Mouse (Mus musculus) thymus, adult 2 months (tissue): ENCODE data around the gene Grpel1. TPM values are rescaled to one million over a fixed set of nuclear protein-coding genes. Genes with fewer than 3 reads are reported as not detected.
A peak's percentile ranks its signal among the peaks of the same experiment; 100 is the strongest.

Experiments used
- DNase-seq: peaks from one replicate; pipeline ENCODE4 v3.0.0; 2021
- H3K27ac ChIP-seq: fragments of 200-500 bp; 2 replicates; pipeline ENCODE4 v1.5.1; 2012; ENCODE audit warnings: low read length, control low read depth; ENCODE audit not compliant: control insufficient read depth, insufficient read depth
- H3K27me3 ChIP-seq: fragments of 200-500 bp; 2 replicates; pipeline ENCODE4 v1.6.1; 2012; ENCODE audit warnings: mild to moderate bottlenecking, low read length, moderate library complexity, mixed read lengths; ENCODE audit not compliant: control insufficient read depth, insufficient read depth
- H3K36me3 ChIP-seq: fragments of 200-500 bp; 2 replicates; pipeline ENCODE4 v1.6.1; 2012; ENCODE audit warnings: mild to moderate bottlenecking, low read length, moderate library complexity; ENCODE audit not compliant: control insufficient read depth, insufficient read depth
- H3K4me1 ChIP-seq: fragments of 200-500 bp; replicated peaks from 2 replicates; pipeline ENCODE4 v1.6.1; 2012; ENCODE audit warnings: low read length; ENCODE audit not compliant: control insufficient read depth, insufficient read depth
- H3K4me3 ChIP-seq: fragments of 200-500 bp; 2 replicates; pipeline ENCODE4 v1.5.1; 2012; ENCODE audit warnings: mild to moderate bottlenecking, low read length, control low read depth, moderate library complexity; ENCODE audit not compliant: control insufficient read depth, insufficient read depth
- CTCF ChIP-seq: fragments of 200-500 bp; IDR thresholded peaks from 2 replicates; pipeline ENCODE4 v1.5.1; 2012; ENCODE audit warnings: mild to moderate bottlenecking, control low read depth, low read length, moderate library complexity, borderline replicate concordance; ENCODE audit not compliant: control insufficient read depth, poor library complexity, insufficient read depth; ENCODE audit errors: extremely low read depth
- POLR2A ChIP-seq: fragments of 200-500 bp; IDR thresholded peaks from 2 replicates; pipeline ENCODE4 v1.6.1; 2012; ENCODE audit warnings: mild to moderate bottlenecking, low read length, control low read depth, moderate library complexity; ENCODE audit not compliant: control insufficient read depth, poor library complexity, insufficient read depth; ENCODE audit errors: extremely low read depth
- WGBS: fragments of 180-500 bp; shearing (Covaris S2); methylation state at CpG from one replicate; pipeline ENCODE4 v1.1.7; 2018; 5-methylcytosine and 5-hydroxymethylcytosine counted together
- polyA plus RNA-seq: library from polyadenylated mRNA; depleted of rRNA; stranded (reverse); fragments of >200 nt; gene quantifications from 2 replicates; pipeline ENCODE4 v1.2.3, GENCODE M21; 2012

Gene Grpel1
- polyA plus RNA-seq, 1 experiment, result 15.3 TPM

- Histone ChIP-seq H3K4me3 (no peak overlapping the region), H3K27me3 (no peaks in the 10 kb centered on the region), H3K36me3 (no peaks in the 10 kb centered on the region), H3K27ac (peak overlapping the region; percentile 28; the same call in 1 of the 2 replicates), H3K4me1 (peaks cover 34% of the 10 kb centered on the region)
- TF ChIP-seq CTCF, result no peak
- no peak for TF ChIP-seq POLR2A
- WGBS, result 19% methylated on average over 9 of the region's 9 CpGs
- DNase-seq, result peak; percentile 41
Observed at GRCm38 (mm10) chr5:36446166-36446890, 18.5 kb upstream of the Grpel1 start.

- H3K4me1 ChIP-seq, result peaks cover 35% of the 10 kb centered on the region
- DNase-seq, result no peak
- 97% methylated on average over 12 of the region's 12 CpGs for WGBS
- H3K36me3 ChIP-seq, result no peaks in the 10 kb centered on the region
- H3K27ac ChIP-seq, result no peak overlapping the region
- TF ChIP-seq POLR2A (no peak), CTCF (no peak)
- no peak overlapping the region for H3K4me3 ChIP-seq
- H3K27me3 ChIP-seq, result no peaks in the 10 kb centered on the region
Observed at GRCm38 (mm10) chr5:36447872-36448271, 16.9 kb upstream of the Grpel1 start.

- H3K4me3 ChIP-seq, result no peak overlapping the region
- 88% methylated on average over 6 of the region's 6 CpGs for WGBS
- H3K27me3 ChIP-seq, result no peaks in the 10 kb centered on the region
- no peak for TF ChIP-seq POLR2A
- TF ChIP-seq CTCF, result no peak
- DNase-seq, result no peak
- H3K36me3 ChIP-seq, result no peaks in the 10 kb centered on the region
- H3K27ac ChIP-seq, result no peak overlapping the region
- H3K4me1 ChIP-seq, result peaks cover 28% of the 10 kb centered on the region
Observed at GRCm38 (mm10) chr5:36449710-36450358, 15.0 kb upstream of the Grpel1 start.

GRCm38 (mm10) chr5:36451119-36451518 is 13.7 kb upstream of the Grpel1 start:
- no peak for DNase-seq
- Histone ChIP-seq H3K36me3 (no peaks in the 10 kb centered on the region), H3K4me1 (peaks cover 16% of the 10 kb centered on the region), H3K27ac (no peak overlapping the region), H3K4me3 (no peak overlapping the region), H3K27me3 (no peaks in the 10 kb centered on the region)
- no peak for TF ChIP-seq POLR2A
- 16% methylated on average over 9 of the region's 10 CpGs for WGBS

GRCm38 (mm10) chr5:36451872-36452389 is 12.9 kb upstream of the Grpel1 start:
- H3K27me3 ChIP-seq, result no peaks in the 10 kb centered on the region

GRCm38 (mm10) chr5:36452821-36453220 is 12.0 kb upstream of the Grpel1 start:
- 54% methylated on average over 6 of the region's 6 CpGs for WGBS

More at GRCm38 (mm10) chr5:36451872-36452389, 12.9 kb upstream of the Grpel1 start:
- H3K4me3 ChIP-seq, result no peak overlapping the region
- no peak overlapping the region for H3K27ac ChIP-seq
- no peaks in the 10 kb centered on the region for H3K36me3 ChIP-seq
- WGBS, result 82% methylated on average over 10 of the region's 10 CpGs
- peaks cover 7% of the 10 kb centered on the region for H3K4me1 ChIP-seq
- DNase-seq, result no peak
- TF ChIP-seq POLR2A, result no peak
- TF ChIP-seq CTCF, result no peak

More at GRCm38 (mm10) chr5:36452821-36453220, 12.0 kb upstream of the Grpel1 start:
- Histone ChIP-seq H3K36me3 (no peaks in the 10 kb centered on the region), H3K4me3 (no peak overlapping the region), H3K27ac (no peak overlapping the region), H3K27me3 (no peaks in the 10 kb centered on the region), H3K4me1 (peaks cover 5% of the 10 kb centered on the region)
- no peak for DNase-seq
- TF ChIP-seq POLR2A (no peak), CTCF (no peak)
